Mouse (Mus musculus): Measurements from ENCODE around the gene Egf.

DNA sequence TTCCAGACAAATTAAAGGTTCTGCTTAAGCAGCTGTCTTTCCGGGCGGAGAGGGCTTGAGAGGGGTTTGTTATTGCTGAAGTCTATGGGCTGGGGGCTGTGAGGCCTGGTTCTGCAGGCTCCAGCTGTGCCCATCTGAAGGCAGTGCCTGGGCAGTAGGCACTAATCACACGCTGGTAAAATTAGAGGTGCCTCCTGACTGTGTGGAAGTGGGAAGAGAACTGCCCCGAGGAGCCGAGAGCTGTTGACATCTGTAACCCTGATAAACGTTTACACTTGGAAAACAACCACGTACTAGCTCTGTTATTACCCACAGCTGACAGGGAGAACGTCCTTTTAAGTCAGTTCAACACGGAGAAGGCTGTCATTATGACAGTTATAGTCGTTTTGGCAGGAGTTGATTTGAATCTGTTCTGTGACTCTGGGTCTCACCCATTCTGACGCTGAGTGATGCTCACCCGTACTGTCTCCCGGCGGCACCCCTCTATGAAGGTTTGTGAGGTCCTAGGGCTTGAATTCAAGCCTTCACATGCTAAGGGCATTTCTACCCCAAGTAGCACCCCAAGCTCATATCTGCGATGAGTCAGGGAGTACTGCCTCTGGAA lies 40.5 kb downstream of the Egf start:
- TF ChIP-seq CTCF (IDR thresholded peaks at IDR 0.05; ENCODE audit: low read depth, low read length) (no peak), POLR2A (IDR thresholded peaks at IDR 0.05; ENCODE audit: borderline replicate concordance, low read depth, low read length) (no peak)
